Mouse (Mus musculus) adrenal gland, adult (tissue): ENCODE results near the gene Limch1.

ENCODE experiments used
- DNase-seq, 2 experiments: peaks; one replicate each; pipeline ENCODE4 v3.0.0; 2022 to 2023; ENCODE audit warnings: low spot score in 1 of 2; ENCODE audit not compliant: inconsistent age in 2 of 2

Gene Limch1

GRCm38 (mm10) chr5:66871521-66872050 is 126.0 kb downstream of the Limch1 start:
- no peak for DNase-seq

GRCm38 (mm10) chr5:66872053-66872452 is 126.4 kb downstream of the Limch1 start:
- no peak for DNase-seq

GRCm38 (mm10) chr5:66872681-66873080 is 127.1 kb downstream of the Limch1 start:
- no peak for DNase-seq

- DNase-seq: peak in 1 of 2 experiments; percentile 68
Observed at GRCm38 (mm10) chr5:66876018-66876805, 130.6 kb downstream of the Limch1 start.

- DNase-seq: peak; percentile 71 to 89
Observed at GRCm38 (mm10) chr5:66877066-66877465, 131.4 kb downstream of the Limch1 start.

- DNase-seq: no peak
Observed at GRCm38 (mm10) chr5:66881901-66882341, 136.3 kb downstream of the Limch1 start.

- DNase-seq: no peak
Observed at GRCm38 (mm10) chr5:66882718-66883117, 137.1 kb downstream of the Limch1 start.

- no peak for DNase-seq
Observed at GRCm38 (mm10) chr5:66884505-66884904, 138.9 kb downstream of the Limch1 start.

- DNase-seq: no peak
Observed at GRCm38 (mm10) chr5:66886410-66887120, 140.9 kb downstream of the Limch1 start.

GRCm38 (mm10) chr5:66888061-66888460 is 142.4 kb downstream of the Limch1 start:
- DNase-seq: no peak

- DNase-seq: peak; percentile 88 to 91
Observed at GRCm38 (mm10) chr5:66889337-66889736, 143.7 kb downstream of the Limch1 start.

- peak in 1 of 2 experiments; percentile 55 for DNase-seq
Observed at GRCm38 (mm10) chr5:66895440-66896120, 150.0 kb downstream of the Limch1 start.

- DNase-seq: no peak
Observed at GRCm38 (mm10) chr5:66897584-66897983, 152.0 kb downstream of the Limch1 start.

GRCm38 (mm10) chr5:66898252-66898651 is 152.6 kb downstream of the Limch1 start:
- no peak for DNase-seq

GRCm38 (mm10) chr5:66898811-66899430 is 153.3 kb downstream of the Limch1 start:
- DNase-seq: peak in 1 of 2 experiments; percentile 51

GRCm38 (mm10) chr5:66901116-66901515 is 155.5 kb downstream of the Limch1 start:
- DNase-seq: no peak

- no peak for DNase-seq
Observed at GRCm38 (mm10) chr5:66904835-66905234, 159.2 kb downstream of the Limch1 start.

GRCm38 (mm10) chr5:66908883-66909282 is 163.3 kb downstream of the Limch1 start:
- no peak for DNase-seq

GRCm38 (mm10) chr5:66909962-66910361 is 164.3 kb downstream of the Limch1 start:
- no peak for DNase-seq

GRCm38 (mm10) chr5:66910610-66911009 is 165.0 kb downstream of the Limch1 start:
- no peak for DNase-seq

GRCm38 (mm10) chr5:66911068-66911467 is 165.4 kb downstream of the Limch1 start:
- DNase-seq: no peak
